Mouse (Mus musculus) erythroblast, embryonic 14.5 days (primary cell): ENCODE measurements around the gene Rnh1.

ENCODE experiments used
- GATA1 ChIP-seq: IDR thresholded peaks from 2 replicates; pipeline ENCODE4 v1.6.1; 2012; ENCODE audit warnings: low read length, inconsistent platforms, mixed read lengths
- TAL1 ChIP-seq: IDR thresholded peaks from 3 replicates; pipeline ENCODE4 v1.6.1; 2012; ENCODE audit warnings: low read length, inconsistent platforms, mixed read lengths

GRCm38 (mm10) chr7:141222126-141222467 is 49.4 kb upstream of the Rnh1 start:
- TF ChIP-seq TAL1: no peak
- TF ChIP-seq GATA1: no peak
